Comparison of ENCODE assay signal across 30 mouse cellular contexts in the genomic region with DNA sequence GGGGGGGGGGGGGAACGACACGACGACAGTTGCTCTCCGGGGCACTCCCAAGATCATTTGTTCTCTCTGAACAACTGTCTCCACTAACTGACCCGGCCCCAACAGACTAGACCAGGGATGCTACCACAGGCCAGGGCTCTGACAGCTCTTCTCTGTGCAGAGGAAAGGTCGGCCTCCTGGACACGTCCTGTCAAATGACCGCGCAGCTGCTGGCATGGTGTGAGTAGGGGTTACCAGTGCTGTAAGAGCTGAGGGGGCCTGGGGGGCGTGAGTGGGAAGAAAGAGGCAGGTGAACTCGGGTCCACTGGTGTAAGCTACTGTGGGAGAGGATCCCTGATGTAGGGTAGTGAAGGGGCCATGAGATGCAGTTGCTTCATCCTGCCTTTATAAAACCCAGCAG. TPM values are rescaled to one million over a fixed set of nuclear protein-coding genes. Genes with fewer than 3 reads are reported as not detected.
DNase-seq lines count a peak whose midpoint lies in the region; ATAC-seq lines count a peak whose summit lies in the region.
"Had no signal": no experiment of that assay in that cellular context is flagged by ENCODE, and none has a peak within 500 bp of the region (broad histone marks: within the 10 kb centered on the region; RNA-seq: fewer than 3 reads in every experiment).

No protein-coding gene starts in this region.

- no peak overlapping the region for H3K27ac ChIP-seq in heart, embryonic 11.5 days (ENCODE audit: low read depth, low read length)
- H3K27ac ChIP-seq in liver, embryonic 12.5 days = peak overlapping the region; percentile 95
- H3K27ac ChIP-seq in liver, embryonic 15.5 days (replicated peaks) = peak overlapping the region; percentile 97
- H3K27ac ChIP-seq: forebrain, embryonic 10.5 days; forebrain, embryonic 13.5 days; heart, embryonic 15.5 days; hindbrain, embryonic 10.5 days; hindbrain, embryonic 13.5 days had no signal

- ATAC-seq in heart, embryonic 11.5 days (replicated peaks; ENCODE audit: insufficient number of reproducible peaks, low FRiP score, low TSS enrichment) = no peak
- no peak for ATAC-seq in liver, embryonic 12.5 days
- no peak for ATAC-seq in liver, embryonic 15.5 days (ENCODE audit: insufficient read depth)
- ATAC-seq: forebrain, embryonic 13.5 days; forebrain, embryonic 16.5 days; hindbrain, embryonic 16.5 days; Patski had no signal

- H3K4me2 ChIP-seq in heart, embryonic 11.5 days = no peak overlapping the region
- H3K4me2 ChIP-seq in liver, embryonic 12.5 days = 0 out of 2 replicates have a peak overlapping the region, but pooled peaks have one; percentile 56
- peak overlapping the region; percentile 62; the same call in 1 of the 2 replicates for H3K4me2 ChIP-seq in liver, embryonic 15.5 days
- H3K4me2 ChIP-seq: forebrain, embryonic 13.5 days; heart, embryonic 12.5 days; heart, embryonic 15.5 days; hindbrain, embryonic 13.5 days had no signal

- WGBS in heart, embryonic 11.5 days (ENCODE audit: insufficient replicate concordance) = 90% methylated on average over 8 of the region's 11 CpGs
- WGBS in liver, embryonic 12.5 days (ENCODE audit: insufficient replicate concordance) = 90% methylated on average over 11 of the region's 11 CpGs
- 89% methylated on average over 11 of the region's 11 CpGs for WGBS in liver, embryonic 15.5 days (ENCODE audit: insufficient replicate concordance)

- DNase-seq in heart, adult 11 months = peak; percentile 91
- DNase-seq in cerebellum, postnatal 4 days (ENCODE audit: low spot score in 2 of 2) = no peak
- DNase-seq in layer of hippocampus, postnatal 14 days (ENCODE audit: low spot score in 2 of 2) = no peak
- DNase-seq in cerebellum, postnatal 14 days = no peak
- DNase-seq: adrenal gland, postnatal 10 days; adrenal gland, postnatal 36 days; B cell, adult 2 months; cerebellum, adult 11 months; cerebellum, adult 2 months; cerebellum, adult 9-11 months; cerebellum, postnatal 36 days; gastrocnemius, postnatal 36 days; heart, postnatal 10 days; heart, postnatal 36 days had no signal

- H3K27me3 ChIP-seq in heart, embryonic 11.5 days (ENCODE audit: control insufficient read depth, insufficient read depth, low read length) = no peaks in the 10 kb centered on the region
- H3K27me3 ChIP-seq in liver, embryonic 12.5 days (replicated peaks) = no peaks in the 10 kb centered on the region
- H3K27me3 ChIP-seq in liver, embryonic 15.5 days = no peaks in the 10 kb centered on the region
- H3K27me3 ChIP-seq: CH12.LX; forebrain, embryonic 13.5 days; heart, embryonic 12.5 days; heart, embryonic 15.5 days; hindbrain, embryonic 13.5 days; Patski had no signal

- peaks cover 48% of the 10 kb centered on the region for H3K36me3 ChIP-seq in heart, embryonic 11.5 days (ENCODE audit: control insufficient read depth, insufficient read depth, low read length)
- H3K36me3 ChIP-seq in liver, embryonic 12.5 days = peaks cover 100% of the 10 kb centered on the region
- peaks cover 98% of the 10 kb centered on the region for H3K36me3 ChIP-seq in liver, embryonic 15.5 days (replicated peaks)

- H3K9ac ChIP-seq in heart, embryonic 11.5 days (ENCODE audit: low read depth, low read length) = no peak overlapping the region
- peak overlapping the region; percentile 63; the same call in 1 of the 2 replicates for H3K9ac ChIP-seq in liver, embryonic 12.5 days
- peak overlapping the region; percentile 60 for H3K9ac ChIP-seq in liver, embryonic 15.5 days
- H3K9ac ChIP-seq: forebrain, embryonic 13.5 days; heart, embryonic 12.5 days; heart, embryonic 15.5 days; hindbrain, embryonic 13.5 days had no signal

- H3K4me3 ChIP-seq in heart, embryonic 11.5 days (ENCODE audit: low read depth, low read length) = no peak overlapping the region
- H3K4me3 ChIP-seq in liver, embryonic 12.5 days = no peak overlapping the region
- no peak overlapping the region for H3K4me3 ChIP-seq in liver, embryonic 15.5 days (replicated peaks)
- H3K4me3 ChIP-seq: forebrain, embryonic 10.5 days; forebrain, embryonic 13.5 days; heart, embryonic 12.5 days; heart, embryonic 15.5 days; hindbrain, embryonic 10.5 days; hindbrain, embryonic 13.5 days had no signal

- peaks cover 10% of the 10 kb centered on the region for H3K4me1 ChIP-seq in heart, embryonic 11.5 days (ENCODE audit: control insufficient read depth, insufficient read depth, low read length)
- peaks cover 61% of the 10 kb centered on the region for H3K4me1 ChIP-seq in liver, embryonic 12.5 days
- peaks cover 75% of the 10 kb centered on the region for H3K4me1 ChIP-seq in liver, embryonic 15.5 days (replicated peaks)
- H3K4me1 ChIP-seq: forebrain, embryonic 10.5 days; forebrain, embryonic 13.5 days; hindbrain, embryonic 10.5 days; hindbrain, embryonic 13.5 days had no signal

- no peaks in the 10 kb centered on the region for H3K9me3 ChIP-seq in heart, embryonic 11.5 days (replicated peaks; ENCODE audit: control insufficient read depth, low read length)
- no peaks in the 10 kb centered on the region for H3K9me3 ChIP-seq in liver, embryonic 12.5 days (replicated peaks)
- H3K9me3 ChIP-seq in liver, embryonic 15.5 days (replicated peaks) = no peaks in the 10 kb centered on the region
- H3K9me3 ChIP-seq: forebrain, embryonic 10.5 days; forebrain, embryonic 13.5 days; G1E; heart, embryonic 12.5 days; heart, embryonic 15.5 days; hindbrain, embryonic 10.5 days; hindbrain, embryonic 13.5 days had no signal

RNA-seq across cellular contexts. Expression of a gene that starts 11.9 kb away (rescaled TPM):
- 449 and 506 TPM in 2 replicates for polyA plus RNA-seq in heart, embryonic 11.5 days (2014; fragmentation: Nextera tagmentation; extraction: Ambion mirVana)
- polyA plus RNA-seq in liver, embryonic 12.5 days (2016; fragmentation: Nextera tagmentation; extraction: Ambion mirVana) = 669 and 687 TPM in 2 replicates
- 682 and 720 TPM in 2 replicates for polyA plus RNA-seq in liver, embryonic 15.5 days (2015; fragmentation: Nextera tagmentation; extraction: Ambion mirVana)
- 1 to 10 TPM; 2.9 to 4.0 TPM for total RNA-seq in layer of hippocampus, postnatal 14 days (2021)

RNA-seq across cellular contexts. Expression of a gene that starts 12.1 kb away (rescaled TPM):
- polyA plus RNA-seq in heart, embryonic 11.5 days (2014; fragmentation: Nextera tagmentation; extraction: Ambion mirVana) = 52.6 and 57.3 TPM in 2 replicates
- 56.9 and 61.0 TPM in 2 replicates for polyA plus RNA-seq in liver, embryonic 12.5 days (2016; fragmentation: Nextera tagmentation; extraction: Ambion mirVana)
- polyA plus RNA-seq in liver, embryonic 15.5 days (2015; fragmentation: Nextera tagmentation; extraction: Ambion mirVana) = 40.5 and 41.1 TPM in 2 replicates
- 10 to 100 TPM; 34.1 to 37.2 TPM for total RNA-seq in layer of hippocampus, postnatal 14 days (2021)

RNA-seq across cellular contexts. Expression of a gene that starts 12.1 kb away (rescaled TPM):
- 0.19 TPM in 1 of 2 replicates, not detected in the other for polyA plus RNA-seq in heart, embryonic 11.5 days (2014; fragmentation: Nextera tagmentation; extraction: Ambion mirVana)
- 0.48 and 0.93 TPM in 2 replicates for polyA plus RNA-seq in liver, embryonic 12.5 days (2016; fragmentation: Nextera tagmentation; extraction: Ambion mirVana)
- polyA plus RNA-seq in liver, embryonic 15.5 days (2015; fragmentation: Nextera tagmentation; extraction: Ambion mirVana) = 2.3 and 2.4 TPM in 2 replicates
- total RNA-seq in layer of hippocampus, postnatal 14 days (2021) = 1 to 10 TPM; 1.5 TPM
- total RNA-seq: gastrocnemius, adult 8-10 months; gastrocnemius, postnatal 36 days; granulocyte monocyte progenitor cell, adult 5-6 weeks; heart, postnatal 36 days had no signal

RNA-seq across cellular contexts. Expression of a gene that starts 21.9 kb away (rescaled TPM):
- polyA plus RNA-seq in heart, embryonic 11.5 days (2014; fragmentation: Nextera tagmentation; extraction: Ambion mirVana) = 0.48 and 1.4 TPM in 2 replicates
- 0.66 and 1.8 TPM in 2 replicates for polyA plus RNA-seq in liver, embryonic 12.5 days (2016; fragmentation: Nextera tagmentation; extraction: Ambion mirVana)
- polyA plus RNA-seq in liver, embryonic 15.5 days (2015; fragmentation: Nextera tagmentation; extraction: Ambion mirVana) = 27.2 and 51.1 TPM in 2 replicates
- total RNA-seq in layer of hippocampus, postnatal 14 days (2021) = not detected
- total RNA-seq: CH12.LX; G1E; granulocyte monocyte progenitor cell, adult 5-6 weeks; heart, postnatal 36 days had no signal
- polyA plus RNA-seq: forebrain, embryonic 10.5 days; forebrain, embryonic 13.5 days; forebrain, embryonic 16.5 days; G1E; hindbrain, embryonic 10.5 days had no signal

RNA-seq across cellular contexts. Expression of a gene that starts 27.8 kb away (rescaled TPM):
- 25.1 and 27.2 TPM in 2 replicates for polyA plus RNA-seq in heart, embryonic 11.5 days (2014; fragmentation: Nextera tagmentation; extraction: Ambion mirVana)
- polyA plus RNA-seq in liver, embryonic 12.5 days (2016; fragmentation: Nextera tagmentation; extraction: Ambion mirVana) = 5.5 TPM in 2 replicates
- polyA plus RNA-seq in liver, embryonic 15.5 days (2015; fragmentation: Nextera tagmentation; extraction: Ambion mirVana) = 5.6 and 7.9 TPM in 2 replicates
- 10 to 100 TPM; 33.3 to 39.8 TPM for total RNA-seq in layer of hippocampus, postnatal 14 days (2021)
